Mouse (Mus musculus): ENCODE data around the gene Ipo7. TPM values are rescaled to one million over a fixed set of nuclear protein-coding genes. Genes with fewer than 3 reads are reported as not detected.
"Not testable (repeated sequence)": the region's sequence is repeated elsewhere in the genome, so short reads cannot be mapped to it uniquely, and the experiment has no call there.

Gene Ipo7
- polyA plus RNA-seq, 1 experiment from 2014 or later, result 19.7 TPM

- H3K36me3 ChIP-seq (ENCODE audit: control insufficient read depth, insufficient read depth, low read length); ATAC-seq (ENCODE audit: insufficient number of reproducible peaks, insufficient read depth, low FRiP score, low read depth); H3K9me3 ChIP-seq (ENCODE audit: control insufficient read depth, low read depth, low read length); H3K27me3 ChIP-seq (ENCODE audit: control insufficient read depth, insufficient read depth, low read length); H3K4me1 ChIP-seq (ENCODE audit: control insufficient read depth, insufficient read depth, low read length): not testable (repeated sequence)
- H3K4me2 ChIP-seq (replicated peaks; ENCODE audit: low read depth, low read length), result peak within 1 kb of the TSS; percentile 72
- H3K27ac ChIP-seq (ENCODE audit: low read length), result peak within 1 kb of the TSS; percentile 67; the same call in 1 of the 2 replicates
- peak within 1 kb of the TSS; percentile 63 for H3K4me3 ChIP-seq (ENCODE audit: low read depth, low read length)
- 32% methylated on average over 6 of the region's 6 CpGs for WGBS
- peak within 1 kb of the TSS; percentile 76 for H3K9ac ChIP-seq (replicated peaks; ENCODE audit: low read depth, low read length)
These were observed 31.3 kb upstream of the Ipo7 start, which contains the start of gene Tmem41b for GRCm38 (mm10) chr7:109986775-109987174. TSS of gene Tmem41b (minus strand) at chr7:109986929.

- Histone ChIP-seq H3K4me2 (replicated peaks; ENCODE audit: low read depth, low read length) (no peak overlapping the region), H3K4me1 (ENCODE audit: control insufficient read depth, insufficient read depth, low read length) (peaks cover 4% of the 10 kb centered on the region), H3K27ac (ENCODE audit: low read length) (no peak overlapping the region), H3K4me3 (ENCODE audit: low read depth, low read length) (no peak overlapping the region), H3K9ac (replicated peaks; ENCODE audit: low read depth, low read length) (no peak overlapping the region), H3K27me3 (ENCODE audit: control insufficient read depth, insufficient read depth, low read length) (no peaks in the 10 kb centered on the region), H3K9me3 (ENCODE audit: control insufficient read depth, low read depth, low read length) (no peaks in the 10 kb centered on the region), H3K36me3 (ENCODE audit: control insufficient read depth, insufficient read depth, low read length) (no peaks in the 10 kb centered on the region)
- 90% methylated on average over 1 of the region's 1 CpGs for WGBS
- ATAC-seq (ENCODE audit: insufficient number of reproducible peaks, insufficient read depth, low FRiP score, low read depth), result no peak
These were observed 26.8 kb upstream of the Ipo7 start for GRCm38 (mm10) chr7:109991286-109991685.

DNA sequence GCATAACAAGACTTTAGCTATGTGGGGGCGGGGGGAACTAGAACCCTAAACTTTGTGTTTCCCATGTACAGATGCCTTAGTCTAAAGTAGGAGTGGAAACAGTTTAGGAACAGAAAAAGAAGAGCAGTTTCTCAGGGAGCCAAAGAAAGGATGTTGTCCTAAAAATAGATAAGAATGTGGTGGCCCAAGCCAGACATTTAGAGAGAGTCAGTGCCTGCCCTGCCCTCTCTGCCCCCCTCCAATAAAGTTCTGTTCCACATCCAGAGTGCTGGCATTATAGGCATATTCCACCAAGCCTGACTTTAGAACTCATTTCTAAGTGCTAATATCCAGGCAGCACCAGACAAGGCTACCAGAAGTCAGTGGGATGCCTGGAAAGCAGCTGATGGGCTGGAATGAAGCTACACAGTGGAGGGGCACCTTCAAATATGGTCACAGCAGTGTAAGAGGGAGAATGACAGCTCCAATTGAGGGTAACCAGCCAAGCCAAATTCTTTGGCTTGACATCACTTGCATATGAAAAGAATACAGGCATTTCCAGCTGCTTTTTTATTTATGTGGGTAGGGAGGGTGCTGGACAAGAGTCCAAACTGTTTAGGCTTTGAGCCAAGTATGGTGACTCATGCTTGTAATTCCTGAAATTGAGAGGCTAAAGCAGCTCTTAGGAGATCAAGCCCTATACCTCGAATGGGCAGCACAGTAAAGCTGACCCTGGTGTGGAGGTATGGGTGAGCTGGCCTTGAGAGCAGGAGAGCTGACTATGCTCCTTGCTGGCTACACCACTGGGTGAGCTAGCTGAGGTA is 24.7 kb upstream of the Ipo7 start:
- Histone ChIP-seq H3K27ac (ENCODE audit: low read length) (no peak overlapping the region), H3K9ac (replicated peaks; ENCODE audit: low read depth, low read length) (no peak overlapping the region), H3K36me3 (ENCODE audit: control insufficient read depth, insufficient read depth, low read length) (no peaks in the 10 kb centered on the region), H3K27me3 (ENCODE audit: control insufficient read depth, insufficient read depth, low read length) (no peaks in the 10 kb centered on the region), H3K4me1 (ENCODE audit: control insufficient read depth, insufficient read depth, low read length) (peaks cover 4% of the 10 kb centered on the region), H3K9me3 (ENCODE audit: control insufficient read depth, low read depth, low read length) (no peaks in the 10 kb centered on the region), H3K4me3 (ENCODE audit: low read depth, low read length) (no peak overlapping the region), H3K4me2 (replicated peaks; ENCODE audit: low read depth, low read length) (no peak overlapping the region)
- ATAC-seq (ENCODE audit: insufficient number of reproducible peaks, insufficient read depth, low FRiP score, low read depth), result no peak
- 63% methylated on average over 2 of the region's 2 CpGs for WGBS

GRCm38 (mm10) chr7:109998388-109998787 is 19.7 kb upstream of the Ipo7 start:
- Histone ChIP-seq H3K4me2 (replicated peaks; ENCODE audit: low read depth, low read length) (no peak overlapping the region), H3K9me3 (ENCODE audit: control insufficient read depth, low read depth, low read length) (no peaks in the 10 kb centered on the region), H3K36me3 (ENCODE audit: control insufficient read depth, insufficient read depth, low read length) (no peaks in the 10 kb centered on the region), H3K27ac (ENCODE audit: low read length) (no peak overlapping the region), H3K4me1 (ENCODE audit: control insufficient read depth, insufficient read depth, low read length) (peaks cover 1% of the 10 kb centered on the region; the same call in 1 of the 2 replicates), H3K9ac (replicated peaks; ENCODE audit: low read depth, low read length) (no peak overlapping the region), H3K4me3 (ENCODE audit: low read depth, low read length) (no peak overlapping the region), H3K27me3 (ENCODE audit: control insufficient read depth, insufficient read depth, low read length) (no peaks in the 10 kb centered on the region)
- ATAC-seq (ENCODE audit: insufficient number of reproducible peaks, insufficient read depth, low FRiP score, low read depth), result no peak
- 72% methylated on average over 4 of the region's 4 CpGs for WGBS

- H3K4me1 ChIP-seq (ENCODE audit: control insufficient read depth, insufficient read depth, low read length), result no peaks in the 10 kb centered on the region
- H3K4me2 ChIP-seq (replicated peaks; ENCODE audit: low read depth, low read length), result no peak overlapping the region
- no peaks in the 10 kb centered on the region for H3K27me3 ChIP-seq (ENCODE audit: control insufficient read depth, insufficient read depth, low read length)
- no peak for ATAC-seq (ENCODE audit: insufficient number of reproducible peaks, insufficient read depth, low FRiP score, low read depth)
- no peaks in the 10 kb centered on the region for H3K36me3 ChIP-seq (ENCODE audit: control insufficient read depth, insufficient read depth, low read length)
- no peak overlapping the region for H3K4me3 ChIP-seq (ENCODE audit: low read depth, low read length)
- no peak overlapping the region for H3K9ac ChIP-seq (replicated peaks; ENCODE audit: low read depth, low read length)
- no peaks in the 10 kb centered on the region for H3K9me3 ChIP-seq (ENCODE audit: control insufficient read depth, low read depth, low read length)
- H3K27ac ChIP-seq (ENCODE audit: low read length), result no peak overlapping the region
These were observed 16.0 kb upstream of the Ipo7 start for GRCm38 (mm10) chr7:110002092-110002491.

DNA sequence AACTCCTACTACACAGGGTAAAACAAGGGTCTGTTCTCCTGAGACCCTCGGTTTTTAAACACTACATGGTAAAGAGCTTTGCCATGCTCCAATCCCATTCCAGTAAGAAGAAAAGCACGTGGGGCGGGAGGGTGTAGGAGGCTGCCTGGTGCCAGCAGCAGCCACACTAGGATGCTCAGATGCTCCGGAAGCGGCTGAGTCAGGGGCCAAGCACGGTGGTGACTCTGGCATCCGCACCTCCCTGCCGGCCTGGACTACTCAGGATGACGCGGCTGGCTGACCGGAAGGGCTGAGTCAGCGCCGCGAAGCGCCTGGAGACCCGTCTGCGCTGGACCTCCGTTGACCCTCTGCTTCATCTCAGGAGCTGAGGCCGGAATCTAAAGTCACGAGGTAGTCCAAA is 15.1 kb upstream of the Ipo7 start:
- Histone ChIP-seq H3K4me1 (ENCODE audit: control insufficient read depth, insufficient read depth, low read length) (no peaks in the 10 kb centered on the region), H3K4me2 (replicated peaks; ENCODE audit: low read depth, low read length) (peak overlapping the region; percentile 29), H3K9me3 (ENCODE audit: control insufficient read depth, low read depth, low read length) (no peaks in the 10 kb centered on the region), H3K36me3 (ENCODE audit: control insufficient read depth, insufficient read depth, low read length) (no peaks in the 10 kb centered on the region), H3K9ac (replicated peaks; ENCODE audit: low read depth, low read length) (no peak overlapping the region), H3K4me3 (ENCODE audit: low read depth, low read length) (no peak overlapping the region), H3K27me3 (ENCODE audit: control insufficient read depth, insufficient read depth, low read length) (no peaks in the 10 kb centered on the region), H3K27ac (ENCODE audit: low read length) (no peak overlapping the region)
- no peak; the same call in 1 of the 2 replicates for ATAC-seq (ENCODE audit: insufficient number of reproducible peaks, insufficient read depth, low FRiP score, low read depth)
- 13% methylated on average over 20 of the region's 20 CpGs for WGBS

DNA sequence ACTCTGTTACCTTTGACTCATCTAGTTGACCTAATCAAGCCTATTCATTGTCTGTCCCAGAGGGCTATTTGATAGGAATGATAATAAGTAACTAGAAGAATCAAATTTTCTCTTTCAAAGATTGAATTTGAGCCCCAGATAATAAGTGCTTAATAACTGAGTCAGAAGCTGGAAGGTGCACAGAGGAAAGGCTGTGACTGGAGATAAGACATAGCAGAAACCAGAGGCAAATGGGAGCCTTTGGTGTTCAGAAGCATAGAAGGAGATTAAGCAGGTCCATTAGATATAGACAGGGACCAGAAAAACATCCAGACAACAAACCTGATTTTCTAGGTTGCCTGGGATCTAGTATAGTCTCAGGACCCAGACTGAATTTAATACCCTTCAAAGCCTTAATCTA is 12.1 kb upstream of the Ipo7 start:
- no peaks in the 10 kb centered on the region for H3K36me3 ChIP-seq (ENCODE audit: control insufficient read depth, insufficient read depth, low read length)
- no peak overlapping the region for H3K9ac ChIP-seq (replicated peaks; ENCODE audit: low read depth, low read length)
- no peak overlapping the region for H3K4me2 ChIP-seq (replicated peaks; ENCODE audit: low read depth, low read length)
- no peaks in the 10 kb centered on the region for H3K27me3 ChIP-seq (ENCODE audit: control insufficient read depth, insufficient read depth, low read length)
- ATAC-seq (ENCODE audit: insufficient number of reproducible peaks, insufficient read depth, low FRiP score, low read depth), result no peak
- no peaks in the 10 kb centered on the region for H3K9me3 ChIP-seq (ENCODE audit: control insufficient read depth, low read depth, low read length)
- H3K4me1 ChIP-seq (ENCODE audit: control insufficient read depth, insufficient read depth, low read length), result no peaks in the 10 kb centered on the region
- H3K27ac ChIP-seq (ENCODE audit: low read length), result no peak overlapping the region
- H3K4me3 ChIP-seq (ENCODE audit: low read depth, low read length), result no peak overlapping the region

DNA sequence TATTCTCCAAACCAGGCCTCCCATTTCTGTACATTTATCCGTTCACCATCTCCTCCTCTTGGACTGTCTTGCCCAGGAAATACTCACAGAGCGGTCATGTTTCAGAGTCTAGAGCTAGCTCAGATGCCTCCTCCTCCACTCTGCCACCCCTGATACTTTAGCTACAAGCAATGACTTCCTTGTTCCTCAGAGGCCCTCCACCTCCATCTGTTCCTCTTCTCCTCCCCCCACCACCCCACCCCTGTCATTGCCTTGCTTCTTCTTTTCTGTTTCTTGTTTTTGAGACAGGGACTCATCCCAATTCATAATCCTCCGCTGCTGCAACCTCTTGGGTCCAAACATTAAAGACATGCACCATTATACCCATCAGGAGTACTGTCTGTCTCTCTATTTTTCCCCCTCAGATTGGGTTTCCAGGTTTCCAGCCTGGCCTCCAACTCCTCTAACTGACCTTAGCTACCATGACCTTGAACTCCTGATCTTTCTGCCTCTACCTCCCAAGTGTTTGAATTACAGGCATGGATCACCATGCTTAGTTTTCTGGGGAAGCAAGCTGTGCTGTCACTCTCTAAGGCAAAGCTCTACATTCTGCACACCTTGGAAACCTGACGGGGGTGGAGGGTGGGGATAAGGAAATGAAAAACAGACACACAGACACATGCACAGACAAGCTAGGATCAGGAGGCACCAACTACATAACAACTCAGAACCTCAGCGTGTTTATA is 11.4 kb upstream of the Ipo7 start:
- no peak for ATAC-seq (ENCODE audit: insufficient number of reproducible peaks, insufficient read depth, low FRiP score, low read depth)
- no peak overlapping the region for H3K27ac ChIP-seq (ENCODE audit: low read length)
- H3K9ac ChIP-seq (replicated peaks; ENCODE audit: low read depth, low read length), result no peak overlapping the region
- H3K9me3 ChIP-seq (ENCODE audit: control insufficient read depth, low read depth, low read length), result no peaks in the 10 kb centered on the region
- no peaks in the 10 kb centered on the region for H3K4me1 ChIP-seq (ENCODE audit: control insufficient read depth, insufficient read depth, low read length)
- H3K4me2 ChIP-seq (replicated peaks; ENCODE audit: low read depth, low read length), result no peak overlapping the region
- no peaks in the 10 kb centered on the region for H3K27me3 ChIP-seq (ENCODE audit: control insufficient read depth, insufficient read depth, low read length)
- H3K36me3 ChIP-seq (ENCODE audit: control insufficient read depth, insufficient read depth, low read length), result no peaks in the 10 kb centered on the region
- 85% methylated on average over 5 of the region's 5 CpGs for WGBS
- H3K4me3 ChIP-seq (ENCODE audit: low read depth, low read length), result no peak overlapping the region

Measured in stomach, embryonic 14.5 days (tissue).